Mouse (Mus musculus): ENCODE results near the gene Adh6b.
"Not testable (repeated sequence)": the region's sequence is repeated elsewhere in the genome, so short reads cannot be mapped to it uniquely, and the experiment has no call there.

The Adh6b gene

DNA sequence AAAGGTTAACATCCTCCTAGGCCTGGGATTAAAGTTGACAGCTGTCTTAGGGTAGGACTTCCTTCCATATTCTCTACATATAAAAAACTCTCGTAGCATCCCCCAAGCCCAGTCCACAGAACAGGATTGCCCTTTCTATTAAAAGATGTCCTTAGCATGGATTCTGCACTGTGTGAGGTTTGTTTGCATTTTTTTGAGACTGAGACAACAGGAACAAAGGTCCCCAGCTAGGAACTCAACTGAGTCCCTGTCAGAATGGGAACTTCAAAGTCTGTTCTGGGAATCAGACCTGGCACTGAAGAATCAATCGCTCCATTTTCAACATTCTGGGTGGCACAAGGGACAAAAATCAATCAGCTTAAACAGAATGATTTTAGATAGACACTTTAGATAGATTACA is 21.3 kb downstream of the Adh6b start:
- no peak for DNase-seq

DNA sequence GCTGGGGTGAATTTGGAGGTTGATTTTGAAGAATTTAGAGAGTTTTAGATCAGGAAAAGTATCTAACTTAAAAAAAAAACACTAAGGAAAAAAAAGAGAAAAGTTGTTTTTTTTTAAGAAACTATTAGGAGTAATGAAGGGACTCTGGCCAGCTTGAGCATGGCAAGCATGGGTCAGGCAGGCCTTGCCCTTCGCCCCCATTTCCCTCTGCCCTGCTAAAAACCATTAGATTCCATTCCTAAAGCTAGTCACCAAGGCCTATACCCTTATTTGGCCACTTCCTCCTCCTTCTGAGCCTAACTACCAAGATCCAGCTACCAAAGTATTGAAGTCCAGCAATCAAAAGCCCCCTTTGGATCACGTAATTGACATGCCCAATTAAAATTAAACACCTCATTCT is 24.6 kb downstream of the Adh6b start:
- DNase-seq = no peak

DNA sequence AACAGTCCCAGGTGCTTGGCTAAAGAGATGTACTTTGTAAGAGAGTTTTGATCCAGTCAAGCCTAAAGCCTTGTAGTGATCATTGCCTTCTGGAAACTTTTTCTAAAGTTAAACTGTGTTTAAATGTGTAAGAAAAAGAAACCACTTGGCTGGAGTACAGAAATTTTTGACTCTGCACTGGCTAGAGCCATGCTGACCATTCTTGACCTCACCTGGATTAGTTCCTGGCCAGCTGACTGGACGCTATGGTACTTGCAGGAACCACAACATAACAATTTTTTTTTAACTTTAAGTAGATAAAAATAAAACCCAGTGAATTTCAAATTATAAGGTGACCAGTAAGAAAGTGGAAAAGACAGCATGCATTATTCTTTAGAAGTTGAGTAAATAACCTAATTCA is 28.0 kb downstream of the Adh6b start:
- DNase-seq = no peak

DNA sequence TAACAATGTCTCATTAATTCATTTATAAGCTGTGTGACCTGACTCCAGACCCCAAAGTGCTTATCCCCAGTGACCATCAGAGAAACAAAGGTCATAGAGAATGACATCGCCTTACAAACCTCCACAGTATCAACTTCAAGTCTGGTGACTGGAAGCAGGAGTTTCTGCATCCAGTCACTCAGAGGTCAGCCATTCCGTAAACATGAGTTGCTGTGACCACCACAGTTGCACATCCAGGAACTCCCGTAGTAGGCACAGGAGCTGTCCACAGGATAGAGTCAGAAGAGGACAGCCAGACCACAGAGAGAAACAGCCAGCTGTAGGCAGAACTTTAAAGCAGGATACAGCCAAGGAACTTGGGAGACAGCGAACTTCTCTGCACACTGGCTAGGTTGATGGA is 28.7 kb downstream of the Adh6b start:
- DNase-seq = not testable (repeated sequence)

DNA sequence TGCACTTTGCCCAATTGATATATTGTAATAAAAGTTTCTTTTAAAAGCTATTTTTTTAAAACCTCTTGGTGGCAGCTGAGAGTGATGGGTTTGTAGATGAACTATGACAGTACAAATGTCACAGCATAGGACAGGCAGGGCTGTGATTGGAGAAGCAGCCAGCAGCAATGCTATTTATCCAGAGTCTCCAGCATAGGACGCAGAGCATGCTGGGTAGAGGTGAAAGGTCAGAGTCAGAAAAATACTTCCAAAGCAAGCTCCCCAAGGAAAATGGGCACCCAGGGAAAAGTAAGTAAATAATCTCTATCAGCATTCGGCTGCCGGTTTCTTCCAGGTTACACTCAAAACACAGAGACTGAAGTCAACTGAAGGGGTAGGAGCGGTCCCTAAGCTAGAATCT is 32.3 kb downstream of the Adh6b start:
- DNase-seq = no peak

DNA sequence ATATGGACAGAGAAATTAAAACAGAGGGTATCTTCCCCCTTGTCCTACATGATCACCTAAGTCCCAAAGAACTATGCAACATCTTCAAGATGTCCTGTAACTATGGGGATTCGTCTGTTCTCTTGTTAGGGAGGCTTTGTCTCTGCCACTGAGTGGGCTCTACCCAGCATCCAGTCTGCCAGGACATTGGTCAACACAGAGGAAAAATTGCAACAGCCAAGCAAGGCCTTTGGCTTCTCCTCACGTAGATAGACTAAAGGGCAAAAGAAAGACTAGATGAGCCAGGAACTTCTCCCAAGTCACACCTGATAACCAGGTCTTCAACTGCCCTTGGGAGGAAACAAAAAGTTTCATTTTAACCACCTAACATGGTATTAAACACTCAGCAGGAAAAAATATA is 33.6 kb downstream of the Adh6b start:
- no peak for DNase-seq

DNA sequence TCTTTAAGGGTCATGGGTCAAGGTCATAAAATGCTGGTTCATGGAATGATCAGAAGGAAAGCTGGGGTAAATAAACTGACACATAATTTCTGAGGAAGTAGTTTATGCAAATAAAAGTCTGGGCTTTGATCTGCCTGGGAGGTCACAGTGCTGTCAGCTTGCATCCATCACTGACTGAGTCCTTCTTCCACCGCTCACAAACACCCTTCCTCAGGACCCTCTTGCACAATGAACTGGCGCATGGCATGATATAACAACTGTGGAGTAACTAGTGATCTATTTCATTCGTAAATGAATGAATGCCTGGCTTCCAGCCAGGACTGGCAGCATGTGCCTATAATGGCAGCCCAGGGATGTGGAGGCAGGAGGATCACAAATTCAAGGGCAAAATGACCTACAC is 39.6 kb downstream of the Adh6b start:
- no peak for DNase-seq

DNA sequence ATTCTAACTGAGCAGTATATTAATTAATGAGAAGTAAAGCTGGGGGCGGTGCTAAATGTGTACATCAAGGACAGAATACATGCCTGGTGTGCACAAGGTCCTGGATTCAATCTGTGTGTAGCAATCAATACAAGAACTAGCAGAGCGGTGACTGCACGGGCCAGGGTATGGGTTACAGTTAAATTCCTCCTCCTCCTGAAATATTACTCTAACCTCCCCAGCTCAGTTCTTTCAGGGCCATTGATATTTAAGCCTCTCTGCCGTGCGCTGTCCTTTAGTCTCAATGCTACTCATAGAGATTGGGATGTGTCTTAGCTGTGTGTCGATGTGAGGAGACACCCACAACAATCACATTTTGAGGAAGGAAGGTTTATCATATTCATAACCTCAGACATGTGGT is 45.6 kb downstream of the Adh6b start:
- DNase-seq = no peak

DNA sequence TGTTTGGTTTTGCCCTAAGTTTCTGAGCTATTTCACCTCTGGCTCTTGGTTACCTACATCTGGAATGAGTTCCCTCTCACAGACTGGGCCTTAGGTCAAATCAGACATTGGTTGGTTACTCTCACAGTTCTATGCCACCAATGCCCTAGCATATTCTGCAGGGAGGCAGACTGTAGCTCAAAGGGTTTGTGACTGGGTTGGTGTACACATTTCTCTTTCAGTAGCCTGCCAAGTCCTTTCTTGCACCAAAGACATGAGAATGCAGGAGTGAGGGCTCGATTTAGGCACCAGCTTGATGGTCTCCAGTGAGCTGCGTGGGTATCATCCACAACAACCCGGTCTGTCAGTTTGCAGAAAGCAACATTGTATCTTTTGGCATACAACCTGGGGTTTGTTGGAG is 63.3 kb downstream of the Adh6b start:
- DNase-seq = no peak

DNA sequence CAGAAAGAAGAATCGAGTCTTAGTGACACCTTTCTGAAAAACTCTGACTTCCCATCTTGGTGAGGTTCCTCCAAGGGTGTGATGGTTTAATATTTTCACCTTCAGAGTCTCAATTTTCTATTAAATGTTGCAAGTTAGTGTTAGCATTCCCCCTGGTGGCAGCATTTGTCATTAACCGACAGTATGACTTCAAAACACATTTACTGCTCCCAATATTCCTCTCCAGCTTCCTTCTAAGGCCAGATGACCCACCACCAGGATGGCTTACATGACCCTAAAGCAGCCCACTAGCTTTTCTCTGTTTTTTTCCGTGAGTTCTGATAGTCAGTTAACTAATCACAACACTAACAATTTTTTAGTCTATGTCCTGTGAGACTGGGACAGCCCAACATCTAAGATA is 63.8 kb downstream of the Adh6b start:
- peak; percentile 5 to 6 for DNase-seq

DNA sequence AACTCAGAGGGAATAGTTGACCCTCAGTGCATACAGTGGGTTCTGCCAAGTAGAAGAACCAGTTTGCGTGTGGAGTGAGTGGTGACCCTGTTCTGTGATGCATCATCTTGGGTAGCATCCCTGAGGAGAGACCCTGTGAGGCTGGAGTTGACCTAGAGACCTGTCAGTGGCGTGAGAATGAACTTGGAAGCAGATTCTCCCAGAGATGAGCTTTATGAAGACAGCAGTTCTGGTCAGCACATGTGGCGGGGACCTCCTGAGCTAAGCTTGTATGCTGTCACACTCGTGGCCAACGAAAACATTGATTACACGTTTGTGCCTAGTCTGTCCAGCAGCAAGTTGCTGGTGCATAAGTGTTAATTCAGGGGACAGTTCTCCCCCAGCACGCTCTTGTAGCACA is 64.3 kb downstream of the Adh6b start:
- no peak for DNase-seq

DNA sequence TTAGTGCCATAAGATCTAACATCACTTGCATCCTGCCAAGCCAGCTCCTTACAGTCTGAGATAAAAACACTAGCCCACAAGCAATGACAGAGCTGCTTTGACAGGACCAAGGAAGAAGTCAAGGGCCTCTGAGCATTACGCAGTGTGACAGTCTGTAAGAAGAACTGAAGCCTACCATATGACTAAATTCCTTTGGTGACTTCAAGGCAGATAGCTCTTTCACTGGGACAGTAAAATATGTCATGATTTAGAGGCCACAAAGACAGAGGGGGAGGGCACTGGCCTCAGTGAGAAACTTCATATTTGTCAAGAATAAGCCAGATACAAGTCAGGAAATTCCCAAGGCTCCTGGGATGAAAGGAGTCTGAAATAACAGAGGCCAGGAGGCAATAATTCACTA is 66.3 kb downstream of the Adh6b start:
- DNase-seq = no peak
